Mouse (Mus musculus) MEL (cell line): ENCODE results near the gene Tnf.

Source experiments
- CHD1 ChIP-seq: IDR thresholded peaks from 2 replicates; pipeline ENCODE4 v1.6.1; 2012; ENCODE audit warnings: low read depth, mild to moderate bottlenecking, inconsistent platforms, low read length, improper control_type of control experiment
- CTCF ChIP-seq, 3 experiments: IDR thresholded peaks in 2 of 3; conservative IDR thresholded peaks in 1 of 3; 2 replicates each; pipeline ENCODE4 v1.5.1; 2011 to 2012; ENCODE audit warnings: low read length in 3 of 3, low read depth in 2 of 3, mild to moderate bottlenecking in 2 of 3, improper control_type of control experiment in 1 of 3, inconsistent platforms in 1 of 3, mixed read lengths in 1 of 3, moderate library complexity in 1 of 3; ENCODE audit not compliant: control insufficient read depth in 1 of 3, insufficient read depth in 1 of 3, poor library complexity in 1 of 3, severe bottlenecking in 1 of 3
- ELF1 ChIP-seq: IDR thresholded peaks from 2 replicates; pipeline ENCODE4 v1.6.1; 2014; ENCODE audit warnings: low read depth, mild to moderate bottlenecking, inconsistent platforms, low read length, improper control_type of control experiment, moderate library complexity
- EP300 ChIP-seq, 2 experiments: IDR thresholded peaks; 2 replicates each; pipeline ENCODE4 v1.6.1; 2011; ENCODE audit warnings: improper control_type of control experiment in 2 of 2, low read length in 2 of 2, low read depth in 1 of 2, mild to moderate bottlenecking in 1 of 2
- KAT2A ChIP-seq: conservative IDR thresholded peaks from 2 replicates; pipeline ENCODE4 v1.6.1; 2012; ENCODE audit warnings: low read depth, low read length, improper control_type of control experiment, inconsistent platforms
- MEF2A ChIP-seq: IDR thresholded peaks from 2 replicates; pipeline ENCODE4 v1.6.1; 2014; ENCODE audit warnings: low read depth, mild to moderate bottlenecking, inconsistent platforms, low read length, improper control_type of control experiment; ENCODE audit not compliant: poor library complexity, insufficient replicate concordance, severe bottlenecking; ENCODE audit errors: extremely low read depth

- TF ChIP-seq CTCF (IDR thresholded peaks at IDR 0.05 in 2 of 3, conservative IDR thresholded peaks at IDR 0.05 in 1 of 3; ENCODE audit: control insufficient read depth in 1 of 3, insufficient read depth in 1 of 3, low read depth in 2 of 3, low read length in 3 of 3, poor library complexity in 1 of 3, severe bottlenecking in 1 of 3) (no peak), MEF2A (no peak), CHD1 (no peak), ELF1 (no peak), EP300 (IDR thresholded peaks at IDR 0.05; ENCODE audit: low read depth in 1 of 2, low read length in 2 of 2) (no peak), KAT2A (no peak)
Observed at GRCm38 (mm10) chr17:35153077-35153476, 48.7 kb downstream of the Tnf start.
